Mouse (Mus musculus) liver, embryonic 14.5 days (tissue): Measurements from ENCODE around the gene Dusp8.
"Not testable (repeated sequence)": the region's sequence is repeated elsewhere in the genome, so short reads cannot be mapped to it uniquely, and the experiment has no call there.

ENCODE experiments used
- CTCF ChIP-seq: IDR thresholded peaks from 2 replicates; pipeline ENCODE4 v1.5.1; 2016; ENCODE audit warnings: antibody characterized with exemption, low read depth, control low read depth
- EP300 ChIP-seq: IDR thresholded peaks from 2 replicates; pipeline ENCODE4 v1.6.1; 2016; ENCODE audit warnings: antibody characterized with exemption, low read depth

DNA sequence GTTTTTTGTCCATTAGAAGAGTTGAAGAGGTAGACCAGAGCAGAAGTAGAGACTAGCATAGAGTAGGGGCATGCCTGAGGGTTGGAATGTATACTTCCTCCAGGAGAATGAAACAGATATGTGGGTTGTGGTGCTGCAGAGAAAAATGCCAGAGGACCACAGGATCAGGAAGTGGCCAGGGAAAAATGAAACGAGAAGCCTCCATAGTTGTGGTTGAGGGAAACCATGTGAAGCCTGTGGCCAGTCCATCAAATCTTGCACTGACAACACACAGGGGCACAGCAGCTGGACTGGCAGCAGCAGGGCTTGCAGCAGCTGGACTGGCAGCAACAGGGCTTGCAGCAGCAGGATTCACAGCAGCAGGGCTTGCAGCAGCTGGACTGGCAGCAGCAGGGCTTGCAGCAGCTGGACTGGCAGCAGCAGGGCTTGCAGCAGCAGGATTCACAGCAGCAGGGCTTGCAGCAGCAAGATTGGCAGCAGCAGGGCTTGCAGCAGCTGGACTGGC, 47.9 kb upstream of the Dusp8 start:
- not testable (repeated sequence) for TF ChIP-seq CTCF, EP300
